Mouse (Mus musculus) bone marrow, adult 2 months (tissue): ENCODE measurements around the gene Slc17a7. TPM values are rescaled to one million over a fixed set of nuclear protein-coding genes. Genes with fewer than 3 reads are reported as not detected.
A peak's percentile ranks its signal among the peaks of the same experiment; 100 is the strongest.
"Not testable (repeated sequence)": the region's sequence is repeated elsewhere in the genome, so short reads cannot be mapped to it uniquely, and the experiment has no call there.

Source experiments
- H3K27ac ChIP-seq: fragments of 200-500 bp; 2 replicates; pipeline ENCODE4 v1.5.1; 2012; ENCODE audit warnings: low read depth, mild to moderate bottlenecking, control low read depth, inconsistent platforms, low read length; ENCODE audit not compliant: control insufficient read depth, poor library complexity, insufficient read depth
- H3K4me1 ChIP-seq: fragments of 200-500 bp; 2 replicates; pipeline ENCODE4 v1.6.1; 2011; ENCODE audit warnings: low read length; ENCODE audit not compliant: control insufficient read depth, insufficient read depth
- H3K4me3 ChIP-seq: fragments of 200-500 bp; replicated peaks from 2 replicates; pipeline ENCODE3; 2011; ENCODE audit warnings: mild to moderate bottlenecking, low read depth, low read length, control low read depth; ENCODE audit not compliant: control insufficient read depth
- CTCF ChIP-seq: fragments of 200-500 bp; IDR thresholded peaks from 2 replicates; pipeline ENCODE4 v1.5.1; 2011; ENCODE audit warnings: low read length, control low read depth; ENCODE audit not compliant: control insufficient read depth, insufficient read depth
- POLR2A ChIP-seq: fragments of 200-500 bp; IDR thresholded peaks from 2 replicates; pipeline ENCODE4 v1.6.1; 2011; ENCODE audit warnings: low read depth, mild to moderate bottlenecking, control low read depth, low read length, borderline replicate concordance; ENCODE audit not compliant: control insufficient read depth
- WGBS: fragments of 180-500 bp; shearing (Covaris S2); methylation state at CpG from one replicate; pipeline ENCODE4 v1.1.7; 2018; 5-methylcytosine and 5-hydroxymethylcytosine counted together
- polyA plus RNA-seq: library from polyadenylated mRNA; stranded (reverse); fragments of >200 nt; gene quantifications from 2 replicates; pipeline ENCODE4 v1.2.4, GENCODE M21; 2011; ENCODE audit warnings: low replicate concordance; ENCODE audit not compliant: missing spikeins, insufficient read depth, insufficient read length

Gene Slc17a7
- polyA plus RNA-seq, 1 experiment: 1.3 TPM

DNA sequence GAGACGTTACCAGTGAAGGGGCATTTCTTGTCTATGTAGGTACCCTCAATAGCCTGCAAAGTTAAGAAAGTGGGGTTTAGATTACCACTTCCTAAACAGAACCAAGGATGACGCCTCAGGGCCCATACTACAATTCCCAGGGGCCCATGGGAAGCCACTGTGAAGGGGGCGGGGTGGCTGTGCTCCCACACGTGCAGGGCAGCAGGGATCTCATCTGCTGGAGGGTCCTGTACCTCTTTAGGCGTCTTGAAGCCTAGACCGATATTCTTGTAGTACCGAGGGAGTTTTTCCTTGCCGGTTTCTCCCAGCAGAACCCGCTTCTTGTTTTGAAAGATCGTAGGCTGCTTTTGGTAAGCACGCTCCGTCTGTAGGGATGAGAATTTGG is 40.6 kb upstream of the Slc17a7 start:
- Histone ChIP-seq H3K4me1 (peaks cover 14% of the 10 kb centered on the region; the same call in 1 of the 2 replicates), H3K4me3 (peak overlapping the region; percentile 76), H3K27ac (peak overlapping the region; percentile 79)
- WGBS: 8% methylated on average over 12 of the region's 12 CpGs
- TF ChIP-seq POLR2A: no peak; the same call in 1 of the 2 replicates
- no peak for TF ChIP-seq CTCF

DNA sequence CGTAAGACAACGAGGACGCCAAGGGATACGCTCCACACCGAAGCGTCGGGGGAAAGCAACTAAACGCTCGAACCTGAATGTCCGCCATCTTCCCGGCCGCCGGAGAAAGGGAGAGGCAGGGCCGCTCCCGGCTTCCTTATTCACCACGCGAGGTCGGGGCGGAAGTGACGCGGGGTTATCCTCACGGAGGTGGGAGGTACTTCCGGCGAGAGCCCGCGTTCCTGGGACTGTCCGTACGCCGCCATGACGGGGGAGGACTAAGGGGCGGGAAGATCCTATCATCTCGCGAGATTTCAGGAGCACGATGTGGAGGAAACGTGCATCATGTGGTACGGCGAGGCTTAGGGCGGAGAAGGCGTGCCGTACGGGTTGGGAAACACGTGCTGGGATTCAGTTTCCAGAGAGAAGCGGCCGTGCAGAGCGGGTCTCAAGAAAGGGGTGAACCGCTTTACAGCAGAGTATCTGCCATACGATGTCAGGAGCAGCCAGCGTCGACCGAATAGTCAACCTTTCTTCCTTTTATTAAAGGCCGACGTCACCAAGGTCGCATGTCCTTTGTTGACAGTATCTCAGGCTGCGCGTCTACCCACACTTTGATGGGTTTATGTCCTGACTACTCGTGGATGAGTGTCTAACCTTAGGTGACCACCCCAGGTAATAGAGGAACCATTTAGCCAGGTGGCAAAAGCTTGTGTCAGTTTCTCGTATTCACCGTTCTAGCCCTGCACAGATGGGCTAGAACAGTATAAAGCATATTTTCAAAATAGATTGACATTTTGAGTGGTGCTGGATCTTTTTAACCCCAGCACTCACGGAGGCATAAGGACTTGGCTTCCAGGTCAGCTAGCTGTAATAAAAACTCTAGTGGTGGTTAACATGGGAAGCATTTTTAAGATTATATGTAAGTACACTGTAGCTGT is 39.3 kb upstream of the Slc17a7 start, which contains the start of gene Rps11:
TSS of gene Rps11 (minus strand) at position 216 of the 920 bp plus-strand sequence.
- TF ChIP-seq POLR2A (peak; percentile 73; the same call in 1 of the 2 replicates), CTCF (peak; percentile 18; the same call in 1 of the 2 replicates)

DNA sequence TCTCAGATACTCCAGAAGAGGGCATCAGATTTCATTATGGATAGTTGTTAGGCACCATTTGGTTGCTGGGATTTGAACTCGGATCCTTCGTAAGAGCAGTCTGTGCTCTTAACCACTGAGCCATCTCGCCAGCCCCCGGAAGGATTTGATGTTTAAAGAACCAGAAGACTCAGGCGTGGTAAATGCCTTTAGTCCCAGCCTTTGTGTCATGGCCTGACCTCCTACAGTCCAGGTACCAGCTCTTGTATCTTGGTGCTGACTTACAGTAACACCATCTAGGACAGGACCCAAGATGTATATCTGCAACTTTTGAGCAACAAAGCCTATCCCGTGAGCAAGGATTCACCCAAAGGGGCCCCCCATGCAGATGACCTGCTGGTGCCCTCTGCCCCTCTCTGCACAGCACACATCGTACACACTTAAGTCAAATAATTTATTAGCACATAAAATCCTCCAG is 38.6 kb upstream of the Slc17a7 start:
- no peak for TF ChIP-seq CTCF
- no peak for TF ChIP-seq POLR2A
- WGBS: 58% methylated on average over 7 of the region's 7 CpGs
- H3K27ac ChIP-seq: no peak overlapping the region
- H3K4me1 ChIP-seq: peaks cover 14% of the 10 kb centered on the region; the same call in 1 of the 2 replicates
- H3K4me3 ChIP-seq: no peak overlapping the region

More for the DNA sequence above, 39.3 kb upstream of the Slc17a7 start, which contains the start of gene Rps11:
- 2% methylated on average over 59 of the region's 59 CpGs for WGBS
- Histone ChIP-seq H3K4me1 (peaks cover 14% of the 10 kb centered on the region; the same call in 1 of the 2 replicates), H3K27ac (peak within 1 kb of the TSS; percentile 79), H3K4me3 (peak within 1 kb of the TSS; percentile 76)

DNA sequence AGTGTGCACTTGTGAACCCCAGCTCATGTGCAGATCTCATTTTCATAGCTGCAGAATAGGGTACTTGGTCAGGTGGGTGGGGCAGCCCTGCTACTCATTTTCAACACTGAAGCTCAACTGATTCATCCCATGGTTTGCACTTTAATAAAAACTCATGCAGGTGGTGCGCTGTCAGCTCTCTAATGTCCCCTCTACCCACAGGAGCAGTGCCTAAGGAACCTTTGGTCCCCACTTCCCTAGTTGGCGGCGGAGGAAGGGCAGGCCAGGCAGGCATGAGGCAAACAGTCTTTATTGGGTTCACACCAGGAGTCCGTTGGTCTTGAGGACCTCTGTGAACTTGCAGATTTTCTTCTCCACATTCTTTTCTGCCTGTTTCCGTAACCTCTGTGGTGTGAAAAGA is 38.1 kb upstream of the Slc17a7 start:
- not testable (repeated sequence) for H3K27ac ChIP-seq, H3K4me3 ChIP-seq
- H3K4me1 ChIP-seq: peaks cover 13% of the 10 kb centered on the region; the same call in 1 of the 2 replicates
- WGBS: 74% methylated on average over 5 of the region's 5 CpGs

DNA sequence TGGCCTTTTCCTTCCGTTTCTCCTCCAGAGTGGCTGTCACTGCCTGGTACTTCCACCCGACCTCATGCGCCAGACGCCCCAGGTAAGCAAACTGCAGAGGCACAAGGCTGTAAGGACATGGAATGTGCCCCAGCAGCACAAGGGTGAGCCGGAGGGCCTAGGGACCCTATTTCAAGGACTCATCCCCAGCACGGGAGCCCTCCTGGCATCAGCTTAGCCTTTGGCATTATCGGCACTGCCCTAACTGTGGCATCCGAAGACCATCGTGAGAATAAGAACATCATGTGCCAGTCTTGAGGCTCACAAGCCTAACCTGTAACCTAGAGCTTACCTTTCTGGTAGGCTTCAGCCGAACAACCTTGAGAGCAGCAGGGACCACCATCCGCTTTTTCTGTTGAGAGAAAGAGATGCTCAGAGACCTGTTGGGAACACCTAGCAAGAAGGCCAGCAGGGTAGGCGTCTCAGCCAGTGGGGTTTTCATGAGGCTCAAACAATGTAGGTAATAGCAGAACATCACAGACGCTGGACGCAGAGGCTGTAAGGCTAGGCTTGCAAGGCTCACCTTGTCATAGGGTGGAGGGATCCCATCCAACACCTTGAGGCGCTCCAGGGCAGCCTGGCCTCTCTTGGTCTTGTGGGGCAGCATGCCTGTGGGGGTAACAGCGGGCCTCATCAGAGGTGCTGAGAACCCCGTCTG is 37.5 kb upstream of the Slc17a7 start:
- TF ChIP-seq CTCF (no peak), POLR2A (no peak)
- H3K4me1 ChIP-seq: peaks cover 13% of the 10 kb centered on the region; the same call in 1 of the 2 replicates

DNA sequence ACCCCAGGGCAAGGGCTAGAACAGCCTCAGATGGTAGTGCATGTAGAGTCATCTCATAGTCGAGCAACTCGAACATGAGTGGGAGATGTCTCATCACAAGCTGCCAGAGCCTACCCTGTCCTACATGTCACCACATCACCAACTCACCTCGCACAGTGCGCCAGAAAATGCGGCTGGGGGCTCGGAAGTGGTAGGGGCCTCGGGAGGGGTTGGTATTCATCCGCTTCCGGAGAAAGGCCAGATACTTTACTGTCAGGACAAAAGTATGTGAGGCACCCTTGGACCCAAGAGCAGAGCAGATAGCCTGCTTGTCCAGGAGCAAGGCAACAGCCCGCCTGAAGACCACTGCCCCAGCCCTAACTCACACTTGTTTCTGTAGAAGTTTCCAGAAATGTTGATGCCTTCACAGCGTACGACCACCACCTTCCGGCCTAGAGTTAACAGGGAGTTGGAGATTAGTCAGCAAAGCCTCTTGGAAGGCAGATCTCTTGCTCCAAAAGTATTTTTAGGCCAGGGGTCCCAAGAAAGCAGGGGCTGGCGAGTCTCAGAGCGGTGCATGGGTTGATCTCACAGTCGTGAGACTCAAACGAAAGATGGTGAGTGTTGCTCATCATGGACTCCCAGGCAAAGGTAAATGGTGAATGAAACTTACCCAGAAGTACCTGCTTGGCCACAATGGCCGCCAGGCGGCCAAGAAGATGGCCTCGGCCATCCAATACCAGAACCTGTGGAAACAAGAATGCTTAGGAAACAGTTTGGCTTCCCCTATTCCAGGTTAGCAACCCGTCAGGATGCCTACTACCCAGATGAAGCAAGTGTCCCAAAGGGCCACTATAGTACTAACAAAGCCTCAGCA is 36.7 kb upstream of the Slc17a7 start:
- peak overlapping the region; percentile 17; the same call in 1 of the 2 replicates for H3K27ac ChIP-seq
- 48% methylated on average over 21 of the region's 21 CpGs for WGBS
- TF ChIP-seq CTCF: no peak
- TF ChIP-seq POLR2A: no peak
- H3K4me1 ChIP-seq: peaks cover 9% of the 10 kb centered on the region; the same call in 1 of the 2 replicates
- H3K4me3 ChIP-seq: peak overlapping the region; percentile 96

More for the DNA sequence above, 37.5 kb upstream of the Slc17a7 start:
- Histone ChIP-seq H3K4me3 (no peak overlapping the region), H3K27ac (0 out of 2 replicates have a peak overlapping the region, but pooled peaks have one; percentile 17)
- 79% methylated on average over 17 of the region's 17 CpGs for WGBS

DNA sequence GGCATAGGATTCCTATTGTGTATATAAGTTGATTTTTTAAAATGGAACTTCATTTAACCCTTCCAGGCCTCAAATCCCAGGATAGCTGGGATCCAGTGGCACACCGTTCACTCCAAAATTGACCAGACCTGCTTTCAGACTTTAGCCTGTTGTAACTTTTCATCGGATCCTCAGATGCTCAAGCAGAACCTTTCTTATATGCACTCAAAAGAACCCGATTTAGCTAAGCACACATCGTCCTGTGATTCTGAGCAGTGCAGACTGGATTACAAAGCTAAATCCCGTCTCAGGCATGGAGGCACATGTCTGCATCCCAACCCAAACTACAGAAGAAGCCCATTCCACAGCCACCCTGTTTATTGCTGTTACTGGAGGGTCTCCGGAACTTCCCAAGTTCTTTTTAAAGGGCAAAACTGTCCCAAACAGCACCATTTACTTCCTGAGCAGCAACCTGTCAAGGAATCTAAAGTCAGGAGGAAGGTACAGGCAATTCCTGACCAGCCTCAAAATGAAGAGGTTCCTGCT is 36.0 kb upstream of the Slc17a7 start:
- H3K27ac ChIP-seq: peak overlapping the region; percentile 91; the same call in 1 of the 2 replicates
- H3K4me3 ChIP-seq: peak overlapping the region; percentile 96
- WGBS: under 1% methylated on average over 6 of the region's 6 CpGs
- H3K4me1 ChIP-seq: peaks cover 8% of the 10 kb centered on the region; the same call in 1 of the 2 replicates
- no peak for TF ChIP-seq CTCF
- TF ChIP-seq POLR2A: no peak
